Mouse (Mus musculus) midbrain, embryonic 12.5 days (tissue): ENCODE data around the gene Afap1. TPM values are rescaled to one million over a fixed set of nuclear protein-coding genes. Genes with fewer than 3 reads are reported as not detected.

ENCODE experiments used
- ATAC-seq: fragments of 200-750 bp; cut with Nextera tagmentation; 2 replicates; pipeline ENCODE4 v1.8.0; 2017; ENCODE audit warnings: low read depth, moderate TSS enrichment, moderate library complexity; ENCODE audit not compliant: low FRiP score
- H3K27ac ChIP-seq: fragments of 300-500 bp; sonication (generic); replicated peaks from 2 replicates; pipeline ENCODE4 v1.5.1; 2016; ENCODE audit warnings: mild to moderate bottlenecking
- H3K27me3 ChIP-seq: fragments of 300-500 bp; sonication (generic); 2 replicates; pipeline ENCODE4 v1.6.1; 2016; ENCODE audit warnings: mild to moderate bottlenecking
- H3K36me3 ChIP-seq: fragments of 300-500 bp; sonication (generic); 2 replicates; pipeline ENCODE4 v1.6.1; 2016
- H3K4me1 ChIP-seq: fragments of 300-500 bp; sonication (generic); 2 replicates; pipeline ENCODE4 v1.6.1; 2016
- H3K4me2 ChIP-seq: fragments of 300-500 bp; sonication (generic); replicated peaks from 2 replicates; pipeline ENCODE4 v1.6.1; 2016; ENCODE audit warnings: mild to moderate bottlenecking, moderate library complexity
- H3K4me3 ChIP-seq: fragments of 300-500 bp; sonication (generic); 2 replicates; pipeline ENCODE4 v1.5.1; 2016; ENCODE audit warnings: mild to moderate bottlenecking
- H3K9ac ChIP-seq: fragments of 300-500 bp; sonication (generic); replicated peaks from 2 replicates; pipeline ENCODE4 v1.6.1; 2016; ENCODE audit warnings: mild to moderate bottlenecking, moderate library complexity
- H3K9me3 ChIP-seq: fragments of 300-500 bp; sonication (generic); 2 replicates; pipeline ENCODE4 v1.6.1; 2016; ENCODE audit warnings: mild to moderate bottlenecking
- WGBS: fragments of 180-500 bp; shearing (Covaris S2); methylation state at CpG from one replicate; pipeline ENCODE4 v1.1.7; 2016; 5-methylcytosine and 5-hydroxymethylcytosine counted together
- polyA plus RNA-seq: library from polyadenylated mRNA; unstranded; fragments of >200 nt; fragmentation: Nextera tagmentation; extraction: Ambion mirVana; gene quantifications from 2 replicates; pipeline ENCODE4 v1.2.1, GENCODE M21; 2016

The Afap1 gene
- polyA plus RNA-seq, 1 experiment from 2014 or later = 60.7 TPM

GRCm38 (mm10) chr5:35918387-35918786 lies 25.3 kb downstream of the Afap1 start:
- WGBS = 26% methylated on average over 8 of the region's 8 CpGs
- peak overlapping the region; percentile 89 for H3K27ac ChIP-seq
- no peaks in the 10 kb centered on the region for H3K27me3 ChIP-seq
- no peak overlapping the region for H3K4me3 ChIP-seq
- ATAC-seq = no peak
- H3K9me3 ChIP-seq = no peaks in the 10 kb centered on the region
- H3K4me1 ChIP-seq = peaks cover 83% of the 10 kb centered on the region
- H3K4me2 ChIP-seq = no peak overlapping the region
- peak overlapping the region; percentile 46; the same call in 1 of the 2 replicates for H3K9ac ChIP-seq
- no peaks in the 10 kb centered on the region for H3K36me3 ChIP-seq

GRCm38 (mm10) chr5:35920076-35920475 lies 27.0 kb downstream of the Afap1 start:
- Histone ChIP-seq H3K27ac (peak overlapping the region; percentile 89), H3K9ac (no peak overlapping the region), H3K27me3 (no peaks in the 10 kb centered on the region), H3K4me2 (no peak overlapping the region), H3K9me3 (no peaks in the 10 kb centered on the region), H3K4me1 (peaks cover 89% of the 10 kb centered on the region), H3K4me3 (no peak overlapping the region), H3K36me3 (no peaks in the 10 kb centered on the region)
- peak; percentile 57 for ATAC-seq
- 49% methylated on average over 4 of the region's 4 CpGs for WGBS

- Histone ChIP-seq H3K27ac (no peak overlapping the region), H3K4me1 (peaks cover 89% of the 10 kb centered on the region)
Observed at GRCm38 (mm10) chr5:35920557-35920956, 27.4 kb downstream of the Afap1 start.

GRCm38 (mm10) chr5:35921141-35921540 lies 28.0 kb downstream of the Afap1 start:
- WGBS = 80% methylated on average over 6 of the region's 6 CpGs
- Histone ChIP-seq H3K4me2 (no peak overlapping the region), H3K27me3 (no peaks in the 10 kb centered on the region), H3K36me3 (no peaks in the 10 kb centered on the region), H3K9ac (0 out of 2 replicates have a peak overlapping the region, but pooled peaks have one; percentile 0), H3K4me3 (no peak overlapping the region), H3K9me3 (no peaks in the 10 kb centered on the region), H3K27ac (peak overlapping the region; percentile 25), H3K4me1 (peaks cover 94% of the 10 kb centered on the region)
- ATAC-seq = no peak

More at GRCm38 (mm10) chr5:35920557-35920956, 27.4 kb downstream of the Afap1 start:
- Histone ChIP-seq H3K9ac (no peak overlapping the region), H3K27me3 (no peaks in the 10 kb centered on the region), H3K4me2 (no peak overlapping the region), H3K36me3 (no peaks in the 10 kb centered on the region), H3K9me3 (no peaks in the 10 kb centered on the region), H3K4me3 (no peak overlapping the region)
- ATAC-seq = no peak

DNA sequence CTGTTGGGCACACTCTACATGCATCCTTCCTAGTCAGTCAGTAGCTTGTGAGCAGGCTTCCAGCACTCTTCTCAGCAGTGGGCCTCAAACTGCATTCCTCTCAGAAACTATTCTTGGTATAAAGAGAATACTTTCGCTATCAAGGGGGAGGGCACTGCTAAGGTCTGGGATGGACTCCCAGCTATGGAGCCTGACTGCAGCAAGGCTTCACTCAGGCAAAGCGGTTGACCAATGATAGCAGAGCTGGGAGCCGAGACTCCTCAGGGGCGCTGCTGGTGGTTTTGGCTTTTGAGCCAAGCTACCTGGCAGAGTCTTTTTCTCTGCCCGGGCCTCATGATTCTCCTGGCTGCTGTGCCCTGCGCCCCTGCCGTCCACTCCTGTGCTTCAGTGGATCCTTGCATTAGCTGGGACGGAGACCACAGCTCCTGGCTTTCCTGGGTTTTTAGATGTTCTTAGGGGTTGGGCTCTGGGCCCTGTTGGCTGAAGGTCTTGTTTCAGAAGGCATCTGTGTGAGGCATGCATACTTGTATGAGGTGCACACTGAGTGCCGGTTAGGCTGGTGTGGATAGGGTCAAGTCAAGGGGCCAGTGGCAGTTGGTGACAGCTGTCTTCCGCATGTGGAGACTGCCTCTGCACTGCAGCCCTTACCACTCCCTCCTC lies 28.6 kb downstream of the Afap1 start:
- WGBS = 50% methylated on average over 10 of the region's 10 CpGs
- Histone ChIP-seq H3K4me2 (no peak overlapping the region), H3K36me3 (no peaks in the 10 kb centered on the region), H3K9ac (no peak overlapping the region), H3K4me1 (peaks cover 94% of the 10 kb centered on the region), H3K27ac (peak overlapping the region; percentile 25), H3K27me3 (no peaks in the 10 kb centered on the region), H3K4me3 (no peak overlapping the region), H3K9me3 (no peaks in the 10 kb centered on the region)
- no peak for ATAC-seq

- ATAC-seq = no peak
- no peaks in the 10 kb centered on the region for H3K36me3 ChIP-seq
- H3K27me3 ChIP-seq = no peaks in the 10 kb centered on the region
- H3K4me3 ChIP-seq = no peak overlapping the region
- WGBS = 89% methylated on average over 6 of the region's 6 CpGs
- H3K9ac ChIP-seq = no peak overlapping the region
- H3K4me2 ChIP-seq = no peak overlapping the region
- H3K9me3 ChIP-seq = no peaks in the 10 kb centered on the region
- H3K4me1 ChIP-seq = peaks cover 93% of the 10 kb centered on the region
- peak overlapping the region; percentile 42; the same call in 1 of the 2 replicates for H3K27ac ChIP-seq
Observed at GRCm38 (mm10) chr5:35923448-35923847, 30.3 kb downstream of the Afap1 start.

DNA sequence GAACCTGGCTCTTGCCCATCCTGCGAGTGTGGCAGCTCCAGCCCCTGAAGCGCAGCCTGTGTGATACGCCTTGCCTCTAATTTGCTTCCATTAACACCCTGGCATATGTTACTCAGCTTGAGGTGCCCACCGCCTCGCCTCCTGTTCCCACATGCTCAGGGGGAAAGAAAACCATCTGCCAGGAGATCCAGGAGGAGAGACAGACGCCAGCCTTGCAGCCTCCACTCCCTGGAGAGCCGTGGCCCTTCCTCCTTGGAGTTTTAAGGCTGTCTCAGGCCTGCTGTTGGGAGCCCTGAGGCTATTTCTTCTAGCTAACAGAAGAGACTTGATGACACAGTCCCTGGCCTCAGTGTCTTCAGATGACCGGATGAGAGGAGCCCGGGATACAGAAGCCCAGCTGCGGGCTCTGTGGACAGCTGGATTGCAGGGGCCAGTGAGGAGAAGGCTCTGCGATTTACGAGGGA lies 32.1 kb downstream of the Afap1 start:
- Histone ChIP-seq H3K27ac (peak overlapping the region; percentile 60), H3K27me3 (no peaks in the 10 kb centered on the region), H3K4me3 (no peak overlapping the region), H3K9ac (0 out of 2 replicates have a peak overlapping the region, but pooled peaks have one; percentile 28), H3K36me3 (no peaks in the 10 kb centered on the region), H3K9me3 (no peaks in the 10 kb centered on the region), H3K4me2 (no peak overlapping the region), H3K4me1 (peaks cover 76% of the 10 kb centered on the region)
- 58% methylated on average over 12 of the region's 12 CpGs for WGBS
- ATAC-seq = 0 out of 2 replicates have a peak, but pooled peaks have one; percentile 32

- Histone ChIP-seq H3K27me3 (no peaks in the 10 kb centered on the region), H3K9ac (no peak overlapping the region), H3K4me2 (no peak overlapping the region), H3K4me1 (peaks cover 64% of the 10 kb centered on the region), H3K4me3 (no peak overlapping the region), H3K27ac (peak overlapping the region; percentile 39; the same call in 1 of the 2 replicates), H3K36me3 (no peaks in the 10 kb centered on the region), H3K9me3 (no peaks in the 10 kb centered on the region)
- WGBS = 82% methylated on average over 8 of the region's 8 CpGs
- ATAC-seq = no peak
Observed at GRCm38 (mm10) chr5:35926511-35926910, 33.4 kb downstream of the Afap1 start.

GRCm38 (mm10) chr5:35931296-35931695 lies 38.2 kb downstream of the Afap1 start:
- Histone ChIP-seq H3K27me3 (no peaks in the 10 kb centered on the region), H3K4me3 (no peak overlapping the region), H3K36me3 (peaks cover 8% of the 10 kb centered on the region), H3K27ac (no peak overlapping the region), H3K9ac (no peak overlapping the region), H3K9me3 (no peaks in the 10 kb centered on the region), H3K4me2 (no peak overlapping the region), H3K4me1 (peaks cover 26% of the 10 kb centered on the region)
- no peak for ATAC-seq
- WGBS = 62% methylated on average over 5 of the region's 5 CpGs

GRCm38 (mm10) chr5:35933059-35933458 lies 39.9 kb downstream of the Afap1 start:
- Histone ChIP-seq H3K27ac (peak overlapping the region; percentile 46; the same call in 1 of the 2 replicates), H3K4me2 (no peak overlapping the region), H3K9me3 (no peaks in the 10 kb centered on the region), H3K4me3 (no peak overlapping the region), H3K36me3 (peaks cover 16% of the 10 kb centered on the region), H3K4me1 (peaks cover 8% of the 10 kb centered on the region; the same call in 1 of the 2 replicates), H3K27me3 (no peaks in the 10 kb centered on the region), H3K9ac (no peak overlapping the region)
- WGBS = 76% methylated on average over 10 of the region's 10 CpGs
- no peak for ATAC-seq

DNA sequence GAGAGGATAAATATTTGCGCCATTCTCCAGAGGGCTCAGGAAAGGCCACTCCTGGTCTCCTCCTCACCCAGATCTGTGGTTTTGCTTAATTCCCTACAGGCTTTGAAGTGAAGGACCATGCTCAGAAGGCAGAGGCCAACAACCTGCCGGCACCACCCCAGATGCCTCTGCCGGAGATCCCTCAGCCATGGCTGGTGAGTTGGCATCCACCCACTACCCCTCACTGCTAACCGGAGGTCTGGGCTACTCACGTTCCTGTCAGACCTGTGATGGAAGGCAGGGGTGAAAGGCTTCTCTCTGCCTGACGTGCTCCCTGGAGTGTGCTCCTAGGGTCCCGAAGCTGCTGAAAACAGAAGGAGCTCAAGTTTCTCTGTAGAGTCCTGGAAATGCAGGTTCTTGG lies 42.8 kb downstream of the Afap1 start:
- H3K27me3 ChIP-seq = no peaks in the 10 kb centered on the region
- ATAC-seq = no peak
- WGBS = 90% methylated on average over 7 of the region's 7 CpGs
- no peak overlapping the region for H3K4me2 ChIP-seq
- H3K27ac ChIP-seq = no peak overlapping the region
- H3K4me1 ChIP-seq = peaks cover 20% of the 10 kb centered on the region
- H3K36me3 ChIP-seq = peaks cover 16% of the 10 kb centered on the region
- no peak overlapping the region for H3K9ac ChIP-seq
- H3K9me3 ChIP-seq = no peaks in the 10 kb centered on the region
- H3K4me3 ChIP-seq = no peak overlapping the region

GRCm38 (mm10) chr5:35938249-35939223 lies 45.4 kb downstream of the Afap1 start:
- no peaks in the 10 kb centered on the region for H3K9me3 ChIP-seq
- WGBS = 73% methylated on average over 10 of the region's 10 CpGs
- no peak overlapping the region for H3K4me2 ChIP-seq
- no peak for ATAC-seq
- H3K4me1 ChIP-seq = peaks cover 12% of the 10 kb centered on the region
- H3K9ac ChIP-seq = no peak overlapping the region
- H3K36me3 ChIP-seq = peaks cover 22% of the 10 kb centered on the region
- no peaks in the 10 kb centered on the region for H3K27me3 ChIP-seq
- H3K27ac ChIP-seq = no peak overlapping the region
- no peak overlapping the region for H3K4me3 ChIP-seq
